Mouse (Mus musculus) kidney, adult 18-20 months (tissue): Measurements from ENCODE around the gene Lrrc1.

ENCODE experiments used
- DNase-seq: peaks from one replicate; pipeline ENCODE4 v3.0.0; 2021

Gene Lrrc1

DNA sequence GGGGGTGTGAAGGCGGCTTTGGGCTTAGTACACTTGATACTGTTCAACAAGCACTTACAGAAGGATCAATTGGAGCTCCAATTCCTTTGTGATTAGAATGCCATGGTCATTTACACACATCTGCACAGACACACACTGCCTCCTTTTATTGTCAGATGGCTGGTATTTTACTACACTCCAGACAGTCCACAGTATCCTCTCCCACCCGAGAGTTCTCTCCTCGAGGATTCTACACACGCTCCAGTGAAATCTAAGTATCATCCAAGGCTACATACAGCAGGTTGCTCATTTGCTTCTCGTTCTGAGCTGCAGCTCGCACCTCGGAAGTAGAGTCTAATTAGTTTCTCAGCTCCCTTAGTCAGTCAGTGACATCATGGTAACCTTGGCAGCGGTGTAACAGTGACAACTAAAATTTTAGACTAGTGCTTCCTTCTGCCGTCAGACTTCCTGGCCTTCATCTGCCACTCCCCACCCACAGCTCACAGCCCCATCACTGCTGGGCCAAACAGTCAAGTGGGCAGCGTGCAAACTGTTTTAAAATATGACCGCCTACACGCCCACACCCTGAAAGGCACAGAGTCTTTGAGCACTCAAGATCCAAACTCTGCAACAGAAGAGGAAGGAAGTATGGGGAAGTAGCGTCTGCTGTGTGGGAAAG lies 88.4 kb downstream of the Lrrc1 start:
- DNase-seq = no peak

DNA sequence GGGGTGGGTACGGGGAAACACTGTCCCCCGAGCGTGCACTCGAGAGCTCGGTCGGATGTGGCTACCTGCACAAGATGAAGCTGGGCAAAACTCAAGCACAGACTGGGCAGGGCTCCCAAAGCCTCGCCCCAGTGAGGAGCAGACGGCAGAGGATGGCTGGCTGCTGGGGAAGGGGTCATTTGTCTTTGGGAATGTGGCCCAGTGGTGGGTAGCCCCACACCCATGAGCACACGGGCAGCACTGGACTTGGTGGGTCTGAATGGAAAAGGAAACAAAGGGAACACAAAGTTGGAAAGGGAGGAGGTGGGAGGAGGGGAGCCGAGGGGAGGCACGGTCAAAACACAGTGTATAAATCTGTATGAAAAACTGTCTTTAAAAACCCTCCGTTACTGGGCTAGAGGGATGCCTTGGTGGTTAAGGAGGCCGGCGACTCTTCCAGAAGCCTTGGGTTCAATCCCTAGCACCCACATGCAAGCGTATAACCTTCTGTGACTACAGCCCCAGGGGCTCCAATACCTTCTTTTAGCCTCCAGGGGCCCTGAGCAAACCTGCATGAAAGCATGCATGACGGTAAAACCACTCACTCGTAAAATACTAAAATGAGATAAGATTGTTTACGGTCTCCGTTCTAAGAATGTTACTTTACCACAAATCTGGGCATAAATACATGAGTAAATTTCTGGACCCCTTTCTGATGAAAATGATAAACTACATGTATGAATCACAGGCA lies 89.1 kb downstream of the Lrrc1 start:
- no peak for DNase-seq

DNA sequence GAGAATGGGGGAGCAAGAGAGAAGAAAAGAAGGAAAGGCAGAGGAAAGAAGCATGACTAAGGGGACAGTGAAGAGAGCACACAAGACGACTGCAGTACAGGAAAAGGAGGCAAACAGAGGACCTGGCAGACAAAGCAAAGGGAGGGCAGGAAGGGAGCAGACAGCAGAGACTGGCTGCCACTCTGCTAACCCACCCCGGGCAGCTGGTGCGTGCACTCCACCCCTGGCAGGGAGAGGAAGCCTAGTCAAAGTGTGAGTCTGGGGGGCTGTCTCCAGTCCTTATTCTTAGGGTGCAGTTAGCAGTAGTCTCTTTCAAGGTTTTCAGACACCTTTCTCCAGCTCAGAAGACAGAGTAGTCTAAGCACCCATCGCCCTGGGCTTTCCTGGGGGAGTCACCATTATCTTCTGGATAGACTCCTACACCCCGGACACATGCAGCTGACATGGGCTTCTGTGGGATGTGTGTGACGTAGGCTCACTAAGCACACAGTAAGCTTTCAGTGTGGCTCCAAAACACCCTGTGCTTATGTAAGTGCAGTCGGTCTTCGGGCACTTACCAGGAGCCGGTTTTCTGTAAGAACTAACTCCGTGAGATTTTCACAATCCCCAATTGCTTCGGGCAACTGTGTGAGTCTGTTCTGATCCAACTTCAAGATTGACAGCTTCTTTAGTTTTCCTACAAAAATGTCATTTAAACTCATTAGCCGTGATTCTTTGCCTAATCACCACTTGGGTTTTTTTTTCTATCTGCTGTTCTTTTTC lies 92.4 kb downstream of the Lrrc1 start:
- DNase-seq = no peak

DNA sequence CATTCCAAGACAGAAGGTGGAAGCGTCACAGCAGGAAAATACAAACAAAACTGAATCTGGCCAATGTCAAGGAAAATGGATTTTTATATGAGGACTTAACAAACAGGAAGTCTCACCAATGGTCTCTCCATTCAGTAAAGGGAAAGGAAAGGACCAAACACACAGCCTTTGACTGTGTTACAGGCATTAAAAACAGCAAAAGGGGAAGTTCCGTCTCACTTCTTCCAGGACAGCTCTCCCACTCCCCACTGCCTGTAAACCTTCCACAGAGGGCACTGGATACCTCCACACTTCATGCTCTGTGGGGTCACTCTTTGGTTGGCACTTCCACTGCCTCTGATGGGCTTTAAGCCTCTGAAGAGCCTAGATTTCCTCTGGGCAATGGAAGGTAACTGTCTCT lies 94.2 kb downstream of the Lrrc1 start:
- DNase-seq = no peak

DNA sequence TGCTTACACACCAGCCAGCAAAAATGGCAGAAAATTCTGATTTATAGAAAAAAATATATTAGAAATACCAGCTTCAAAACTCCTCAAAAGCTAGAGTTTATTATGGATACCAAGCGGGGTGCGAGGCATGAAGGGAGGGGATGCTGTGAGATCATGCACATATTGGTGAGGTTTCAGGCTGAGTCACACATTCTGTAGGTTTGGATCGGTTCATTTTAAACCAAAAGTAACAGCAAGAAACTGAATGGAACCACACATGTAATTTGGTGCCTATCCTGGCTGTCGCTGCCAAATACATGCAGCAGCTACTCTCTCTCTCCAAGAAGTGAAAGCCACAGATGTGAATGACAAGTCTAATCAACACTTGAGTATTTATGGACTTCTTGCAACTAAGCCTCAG lies 99.8 kb downstream of the Lrrc1 start:
- DNase-seq = no peak

DNA sequence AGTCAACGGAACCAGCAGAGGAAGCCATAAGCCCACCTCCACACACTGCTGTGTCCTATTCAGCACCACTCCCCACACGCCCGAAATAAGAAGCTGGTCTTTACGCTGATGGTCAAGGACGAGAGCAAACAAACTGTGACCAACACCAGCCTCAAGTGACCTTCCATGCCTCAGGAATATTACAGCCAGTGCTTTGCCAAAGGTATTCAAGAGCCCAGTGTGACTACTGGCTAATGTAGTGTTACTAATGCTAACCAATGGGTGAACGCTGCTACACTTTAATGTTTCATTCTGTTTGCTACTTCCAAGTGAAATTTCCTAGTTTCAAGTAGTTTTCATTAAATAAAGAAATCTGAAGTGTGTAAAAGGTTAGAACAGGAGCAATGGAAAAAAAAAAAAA lies 105.3 kb downstream of the Lrrc1 start:
- DNase-seq = no peak

DNA sequence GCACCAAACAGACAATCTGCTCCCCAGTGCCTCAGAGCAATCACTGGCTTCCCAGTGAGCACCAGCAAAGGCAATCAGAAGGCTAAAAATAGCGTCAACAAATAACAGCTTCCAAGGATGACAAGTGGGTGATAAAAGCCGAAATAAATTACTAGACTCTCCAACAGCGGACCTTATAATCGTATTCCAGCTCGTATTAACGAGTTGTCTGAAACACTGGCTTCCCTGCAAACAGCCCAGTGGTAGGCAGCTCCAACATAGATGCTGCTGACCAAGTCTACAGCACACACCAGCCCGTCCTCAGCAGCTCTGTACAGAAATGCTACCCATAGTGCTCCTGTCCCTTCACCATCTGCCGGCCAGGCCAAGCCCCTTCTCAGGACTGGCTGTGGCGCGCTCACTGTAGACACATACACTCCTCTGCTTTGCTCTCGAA lies 105.8 kb downstream of the Lrrc1 start:
- no peak for DNase-seq

DNA sequence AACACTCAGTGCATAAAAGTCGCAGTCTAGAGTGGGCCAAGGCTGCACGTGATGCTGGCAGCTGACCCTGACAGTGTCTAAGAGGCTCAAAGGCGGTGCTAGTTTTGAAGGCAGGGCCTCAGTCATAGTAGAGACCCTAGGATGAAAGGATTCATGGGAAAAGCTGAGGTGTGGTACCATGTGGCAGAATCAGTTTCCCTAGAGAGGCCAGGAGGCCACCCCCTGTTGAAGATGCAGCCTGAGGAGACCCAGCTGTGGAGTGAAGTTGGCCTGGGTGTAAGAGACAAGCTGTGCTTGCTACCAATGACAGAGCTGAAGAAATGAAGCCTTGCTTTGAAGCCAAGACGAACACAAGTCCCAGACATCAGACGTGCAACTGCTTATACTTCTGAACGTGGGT lies 107.5 kb downstream of the Lrrc1 start:
- DNase-seq = no peak

DNA sequence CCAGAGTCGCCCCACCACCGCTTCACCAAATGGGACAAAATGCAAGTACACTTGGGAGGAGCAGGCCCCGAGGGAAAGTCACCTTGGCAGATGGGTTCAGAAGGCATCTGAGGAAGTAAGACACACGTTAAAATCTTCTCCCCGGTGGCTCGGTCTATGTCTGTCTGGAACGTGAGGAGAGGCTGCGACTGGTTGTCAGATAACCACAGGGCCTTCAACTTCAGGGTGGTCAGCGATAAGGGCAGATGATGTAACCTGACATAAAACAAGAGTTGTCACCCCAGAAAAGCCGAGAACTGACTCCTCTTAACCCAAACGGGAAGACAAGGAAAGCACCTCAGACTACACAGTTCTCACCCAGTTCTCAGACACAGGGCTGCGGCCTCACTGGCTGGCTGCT lies 109.7 kb downstream of the Lrrc1 start:
- no peak for DNase-seq

DNA sequence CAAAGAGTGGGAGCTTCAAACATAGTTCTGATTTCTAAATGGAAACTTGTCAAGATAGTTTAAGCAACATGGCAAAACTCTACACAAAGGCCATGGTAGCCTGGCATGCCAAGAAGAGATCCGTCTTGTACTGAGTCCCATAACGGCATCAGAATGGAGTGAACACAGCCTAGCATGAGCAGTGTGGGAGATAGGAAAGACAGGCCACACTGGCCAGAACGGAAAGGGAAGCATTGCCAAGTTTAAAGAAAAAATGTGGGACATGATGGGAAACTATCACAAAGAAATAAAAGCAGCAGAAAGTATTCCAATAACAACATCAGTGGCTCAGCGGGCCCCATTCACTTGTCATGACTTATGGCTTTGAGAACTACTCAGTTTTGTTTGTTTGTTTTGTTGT lies 111.2 kb downstream of the Lrrc1 start:
- no peak for DNase-seq

DNA sequence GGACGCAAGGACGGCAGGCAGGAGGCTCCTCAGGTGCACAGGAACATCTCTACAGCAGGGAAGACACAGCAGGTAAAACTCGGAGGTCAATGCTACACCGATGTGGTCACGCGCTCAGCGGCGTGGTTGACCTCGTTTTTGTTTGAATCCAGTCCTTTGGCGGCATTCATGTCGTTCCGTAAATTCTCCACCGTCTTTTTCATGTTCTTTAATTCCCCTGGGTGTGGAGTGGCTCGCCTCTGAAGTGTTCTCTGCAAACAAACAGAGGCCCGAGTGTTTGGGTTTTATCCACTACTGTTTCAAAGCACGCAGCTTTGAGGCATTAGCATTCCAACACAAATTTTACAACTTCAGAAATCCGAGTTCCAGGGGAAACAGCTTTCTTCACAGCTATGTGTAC lies 112.6 kb downstream of the Lrrc1 start:
- DNase-seq = no peak

DNA sequence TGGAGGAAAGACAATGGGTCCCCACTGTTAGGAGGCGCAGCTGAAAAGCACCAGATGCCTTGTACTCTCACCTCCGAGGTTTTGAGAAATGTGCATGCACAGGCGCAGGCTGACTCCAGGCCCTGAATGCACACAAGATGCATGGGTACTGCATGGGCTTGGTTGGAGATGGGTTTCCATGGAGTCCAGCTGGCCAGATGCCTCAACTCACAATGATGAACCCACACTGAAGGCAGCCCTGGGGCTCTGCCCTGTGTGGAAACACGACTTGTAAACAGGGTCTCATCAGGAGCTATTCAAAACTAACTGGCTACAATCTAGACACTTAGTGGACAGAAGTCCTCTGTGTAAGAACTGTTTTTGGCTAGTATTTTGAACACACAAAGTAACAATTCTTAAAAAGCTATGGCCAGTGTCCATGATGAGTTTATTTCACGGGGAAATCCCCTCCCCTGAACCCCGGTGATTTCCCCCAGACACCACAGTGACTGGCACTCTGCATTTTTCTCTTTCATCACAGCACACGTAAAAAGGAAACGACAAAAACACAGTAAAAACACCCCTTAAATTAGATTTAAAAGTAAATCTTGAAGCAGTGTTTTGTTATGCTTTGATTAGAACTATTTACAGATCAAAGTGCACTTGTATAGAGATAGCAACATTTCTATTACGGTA lies 114.1 kb downstream of the Lrrc1 start:
- DNase-seq = no peak

DNA sequence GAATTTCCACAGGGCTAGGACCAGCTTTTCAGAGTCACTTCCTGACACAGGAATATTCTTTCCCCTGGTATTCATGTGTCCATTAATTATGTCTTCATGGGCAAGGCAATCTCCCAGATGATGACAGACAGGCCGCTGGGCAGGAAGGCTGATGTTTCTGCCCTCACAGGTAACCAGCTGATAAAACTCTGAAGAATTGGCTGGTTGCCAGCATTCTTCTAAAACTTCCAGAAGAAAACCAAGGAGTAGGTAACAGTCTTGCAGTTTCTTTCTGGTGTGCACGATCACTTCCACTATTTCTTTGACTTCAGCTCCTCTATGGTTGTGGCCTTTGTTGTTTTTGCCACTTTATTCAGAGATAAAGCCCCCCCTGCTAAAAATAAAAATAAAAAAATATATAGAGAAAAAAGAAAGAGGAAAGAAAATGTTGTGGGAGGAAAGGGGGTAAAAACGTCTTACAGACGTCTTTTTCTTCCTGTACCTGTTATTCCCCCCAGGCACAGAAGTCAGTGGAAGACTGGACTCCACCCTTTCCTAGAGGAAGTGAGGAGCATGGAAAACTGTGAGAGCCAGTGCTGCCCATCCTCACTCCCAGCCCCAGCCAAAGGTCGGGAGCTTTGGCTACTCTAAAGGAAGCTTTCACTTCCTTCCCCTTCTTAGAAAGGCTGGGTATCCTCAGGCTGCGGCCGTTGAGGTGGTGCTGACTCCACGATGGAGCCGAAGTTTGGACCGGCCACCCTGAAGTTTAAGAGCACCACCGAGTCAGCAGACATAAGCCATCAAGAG lies 115.2 kb downstream of the Lrrc1 start:
- DNase-seq = no peak

DNA sequence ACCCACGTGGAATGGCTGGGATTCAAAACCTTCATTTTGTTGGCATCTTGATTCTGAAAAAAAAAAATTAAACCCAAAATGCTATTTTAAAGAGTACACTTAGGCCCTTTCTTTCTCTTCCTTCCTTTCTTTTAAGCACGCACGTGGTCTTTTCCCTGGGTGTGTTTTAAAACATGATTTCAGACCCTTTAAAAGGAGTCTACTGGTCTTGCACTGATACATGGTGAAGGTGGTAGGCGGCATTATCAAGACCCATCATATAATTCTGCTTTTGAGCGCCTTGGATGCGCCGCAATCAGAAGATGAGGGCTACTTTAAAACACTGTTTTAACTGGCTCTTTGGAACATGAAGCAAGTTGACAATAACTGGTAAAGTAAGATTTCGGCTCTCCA lies 115.9 kb downstream of the Lrrc1 start:
- DNase-seq = no peak

DNA sequence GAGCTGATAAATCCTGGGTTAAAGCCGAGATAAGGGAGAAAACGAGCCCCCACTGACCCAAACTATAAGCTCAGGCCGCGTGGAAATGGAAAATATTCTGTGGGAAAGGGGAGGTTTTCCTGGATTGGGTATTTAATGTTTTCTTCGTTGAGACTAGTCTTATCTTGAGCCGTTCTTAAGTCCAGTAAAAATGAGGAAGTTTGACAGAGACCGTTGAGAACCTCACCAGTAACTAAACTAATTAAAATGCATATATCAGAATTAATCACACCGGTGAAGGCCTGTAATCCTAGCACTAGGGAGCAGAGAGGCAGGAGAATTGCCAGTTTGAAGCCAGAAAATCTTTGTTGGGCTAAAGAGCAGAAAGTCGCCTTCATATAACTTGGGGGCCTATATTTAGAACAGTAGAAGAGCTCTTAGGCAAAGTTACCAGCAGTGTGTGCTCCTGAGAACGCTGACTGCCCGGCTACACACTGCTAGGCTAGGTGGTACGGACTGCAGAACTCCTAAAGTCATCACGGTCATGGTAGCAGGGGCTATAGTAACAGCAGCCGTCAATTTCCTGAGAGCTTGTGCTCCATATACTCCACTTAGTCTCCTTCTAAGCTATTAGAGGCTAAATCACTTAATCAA lies 116.4 kb downstream of the Lrrc1 start:
- no peak for DNase-seq

DNA sequence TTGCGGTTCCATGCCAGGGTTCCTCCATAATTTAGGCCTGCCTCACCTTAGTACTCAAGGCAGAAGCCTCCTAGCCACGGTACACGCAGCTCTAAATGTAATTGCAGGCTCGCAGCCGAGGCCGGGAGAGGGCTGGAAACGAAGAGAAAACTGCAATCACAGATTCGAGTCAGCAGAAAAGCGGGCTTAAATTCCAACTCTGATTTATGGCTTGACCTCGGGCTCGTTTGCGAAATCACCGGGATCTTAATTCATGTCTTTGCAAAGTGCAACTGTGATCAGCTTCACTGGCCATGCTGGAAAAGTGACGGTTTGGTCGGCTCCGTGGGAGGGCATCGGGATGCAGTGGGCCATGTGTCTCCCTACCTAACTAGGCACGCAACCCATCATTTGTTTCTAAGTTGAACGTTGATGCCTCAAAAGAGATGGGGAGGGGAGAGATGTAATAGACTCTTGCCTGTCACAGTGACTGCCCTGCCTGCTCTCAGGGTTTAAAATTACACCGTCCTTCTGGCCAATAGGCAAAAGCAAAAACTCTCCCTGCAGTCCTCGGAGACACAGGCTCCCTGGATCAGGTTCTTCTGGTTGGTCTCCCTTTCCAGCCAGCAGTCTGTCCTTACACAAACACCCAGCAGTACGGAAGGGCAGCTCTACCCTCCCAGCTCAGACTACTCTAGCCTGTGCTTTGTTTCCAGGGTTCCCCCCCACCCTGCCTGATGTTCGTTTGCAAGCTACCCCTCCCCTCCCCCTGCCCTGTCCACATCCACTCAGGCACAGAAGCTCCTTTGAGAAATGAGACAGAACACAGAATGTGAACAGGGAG lies 117.2 kb downstream of the Lrrc1 start:
- peak; percentile 59 for DNase-seq

DNA sequence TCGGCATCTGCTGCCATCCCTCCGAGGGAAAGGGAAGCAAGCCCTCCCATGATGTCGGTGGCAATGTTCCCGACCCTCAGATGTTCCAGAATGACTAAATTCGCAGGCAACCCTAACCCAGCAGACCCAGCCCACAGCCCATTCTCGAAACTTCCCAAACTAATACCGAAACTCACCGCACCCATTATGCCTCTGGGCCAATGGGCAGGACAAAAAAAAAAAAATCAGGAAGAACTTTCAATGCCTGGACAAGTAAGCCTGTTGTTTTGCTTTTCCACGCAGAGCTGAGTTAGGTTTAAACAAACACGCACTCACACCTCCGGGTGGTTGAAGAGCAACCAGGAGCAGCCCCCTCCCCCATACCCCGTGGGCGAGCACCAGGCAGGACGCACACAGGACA lies 118.6 kb downstream of the Lrrc1 start:
- no peak for DNase-seq

DNA sequence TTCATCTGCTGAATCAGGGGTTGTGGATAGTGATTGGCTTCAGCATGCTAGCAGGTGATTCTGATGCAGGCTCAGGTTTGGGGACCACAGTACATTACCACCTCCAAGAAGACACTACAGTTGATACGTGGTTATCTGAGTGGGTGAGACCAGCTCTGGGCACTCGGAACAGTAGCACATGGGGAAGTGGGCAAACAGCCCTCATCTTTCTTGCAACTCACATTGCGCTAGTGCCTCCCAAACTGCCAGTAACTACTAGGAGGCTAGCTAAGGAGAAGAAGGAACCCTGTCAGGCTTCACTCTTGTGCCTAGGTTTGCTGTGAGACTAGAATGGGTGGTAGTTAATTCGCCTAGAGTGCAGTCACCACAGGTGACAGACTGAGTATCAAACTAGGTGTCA lies 119.1 kb downstream of the Lrrc1 start:
- no peak for DNase-seq

DNA sequence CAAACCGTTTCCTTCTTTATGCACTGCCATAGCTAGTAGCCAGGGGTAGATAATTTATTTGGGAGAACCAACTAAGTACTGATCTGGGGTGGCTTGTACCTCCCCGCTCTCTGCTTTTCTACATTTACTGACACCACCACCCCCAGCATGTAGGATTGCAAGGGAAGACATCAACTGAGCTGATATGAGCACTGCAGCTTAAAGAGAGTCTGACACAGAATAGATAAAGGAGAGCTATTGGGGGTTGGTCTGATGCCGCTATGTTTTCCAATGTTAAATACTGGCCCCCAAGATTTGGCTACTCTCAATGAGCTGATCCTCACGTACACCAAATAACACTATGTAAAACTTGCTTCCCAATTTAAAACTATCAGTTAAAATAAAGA lies 124.5 kb downstream of the Lrrc1 start:
- no peak for DNase-seq

DNA sequence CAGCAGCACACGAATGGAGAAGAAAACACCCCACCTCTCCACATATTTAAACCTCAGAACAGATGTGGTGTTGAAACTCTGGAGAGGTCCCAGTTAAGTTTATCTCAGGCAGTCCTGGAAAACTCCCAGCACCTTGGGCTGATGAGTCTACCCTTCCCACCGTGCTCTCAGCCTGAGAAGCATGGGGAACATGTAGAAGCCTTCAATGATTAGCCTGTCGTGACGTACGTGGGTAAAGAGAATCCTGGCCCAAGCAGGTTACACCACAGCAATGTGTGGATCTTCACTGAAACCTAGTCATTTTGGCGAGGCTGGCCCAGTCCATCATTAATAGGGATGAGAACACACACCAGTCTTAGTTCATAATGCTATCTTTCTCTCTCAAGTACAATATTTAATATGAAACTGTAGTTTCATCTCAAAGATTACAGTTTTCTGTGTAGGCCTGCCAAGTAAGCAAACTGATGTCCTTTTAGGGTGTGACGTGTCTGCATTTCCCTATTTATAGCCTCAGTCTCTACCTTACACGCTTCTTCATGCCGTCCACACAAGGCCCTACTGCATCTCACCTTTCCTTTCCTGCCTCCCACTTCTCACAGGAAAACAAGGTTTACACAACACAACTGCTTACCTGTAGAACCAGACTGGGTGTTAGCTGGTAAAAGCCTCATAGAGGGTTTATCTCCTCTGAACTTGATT lies 125.0 kb downstream of the Lrrc1 start:
- no peak for DNase-seq

DNA sequence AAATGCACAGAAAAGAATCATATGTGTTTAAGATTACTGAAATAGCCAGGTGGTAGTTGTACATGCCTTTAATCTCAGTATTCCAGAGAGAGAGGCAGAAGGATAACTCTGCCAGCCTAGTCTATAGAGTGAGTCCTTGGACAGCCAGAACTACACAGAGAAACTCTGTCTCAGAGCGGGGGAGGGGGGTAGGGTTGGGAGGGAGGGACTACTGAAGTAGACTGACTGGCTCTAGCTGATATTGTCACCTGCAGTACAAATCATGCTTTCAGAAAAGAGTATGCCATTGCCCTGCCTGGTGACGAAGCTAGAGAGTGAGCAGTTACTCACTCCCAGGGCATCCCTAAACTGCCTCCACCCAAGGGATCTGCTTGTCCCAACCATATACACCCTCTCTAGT lies 125.9 kb downstream of the Lrrc1 start:
- DNase-seq = no peak
